Mouse (Mus musculus) forebrain, postnatal 0 days (tissue): ENCODE results near the gene Setd1b. TPM values are rescaled to one million over a fixed set of nuclear protein-coding genes. Genes with fewer than 3 reads are reported as not detected.
A peak's percentile ranks its signal among the peaks of the same experiment; 100 is the strongest.

Source experiments
- ATAC-seq: fragments of 200-750 bp; cut with Nextera tagmentation; 2 replicates; pipeline ENCODE4 v1.8.0; 2017; ENCODE audit warnings: mild to moderate bottlenecking, moderate library complexity
- DNase-seq: peaks from one replicate; pipeline ENCODE4 v3.0.0-alpha.2; 2015
- H3K27ac ChIP-seq: fragments of 300-500 bp; sonication (generic); 2 replicates; pipeline ENCODE4 v1.5.1; 2014; ENCODE audit warnings: low read depth, mild to moderate bottlenecking, antibody characterized with exemption, low read length, moderate library complexity, mixed read lengths
- H3K27me3 ChIP-seq: fragments of 300-500 bp; sonication (generic); 2 replicates; pipeline ENCODE4 v1.6.1; 2014; ENCODE audit warnings: mild to moderate bottlenecking, low read length, mixed read lengths; ENCODE audit not compliant: insufficient read depth
- H3K36me3 ChIP-seq: fragments of 300-500 bp; sonication (generic); 2 replicates; pipeline ENCODE4 v1.6.1; 2014; ENCODE audit warnings: mild to moderate bottlenecking, moderate library complexity; ENCODE audit not compliant: insufficient read depth
- H3K4me1 ChIP-seq: fragments of 300-500 bp; sonication (generic); 2 replicates; pipeline ENCODE4 v1.6.1; 2014; ENCODE audit warnings: antibody characterized with exemption; ENCODE audit not compliant: insufficient read depth
- H3K4me2 ChIP-seq: fragments of 300-500 bp; sonication (generic); 2 replicates; pipeline ENCODE4 v1.6.1; 2014; ENCODE audit warnings: low read depth, mild to moderate bottlenecking, moderate library complexity
- H3K4me3 ChIP-seq: fragments of 300-500 bp; sonication (generic); 2 replicates; pipeline ENCODE4 v1.5.1; 2014; ENCODE audit warnings: low read depth, low read length, mixed read lengths
- H3K9ac ChIP-seq: fragments of 300-500 bp; sonication (generic); 2 replicates; pipeline ENCODE4 v1.6.1; 2014; ENCODE audit warnings: mild to moderate bottlenecking
- H3K9me3 ChIP-seq: fragments of 300-500 bp; sonication (generic); 2 replicates; pipeline ENCODE4 v1.6.1; 2016; ENCODE audit warnings: low read length
- CTCF ChIP-seq: sonication (generic); IDR thresholded peaks from 2 replicates; pipeline ENCODE4 v1.5.1; 2016; ENCODE audit warnings: antibody characterized with exemption, control low read depth, low read depth
- WGBS: fragments of 180-500 bp; shearing (Covaris S2); extraction: QIAGEN DNeasy Blood & Tissue Kit; methylation state at CpG from one replicate; pipeline ENCODE4 v1.1.7; 2014; 5-methylcytosine and 5-hydroxymethylcytosine counted together
- polyA plus RNA-seq: library from polyadenylated mRNA; unstranded; fragments of >200 nt; fragmentation: Nextera tagmentation; extraction: Ambion mirVana; gene quantifications from 2 replicates; pipeline ENCODE4 v1.2.1, GENCODE M21; 2015
- total RNA-seq: library from RNA; depleted of rRNA; stranded (reverse); fragments of >200 nt; gene quantifications from 2 replicates; pipeline ENCODE4 v1.2.3, GENCODE M21; 2014

Setd1b gene
- total and polyA plus RNA-seq, 2 experiments from 2014 or later: 5.6 to 7.6 TPM

- TF ChIP-seq CTCF: no peak
- Histone ChIP-seq H3K9ac (peak overlapping the region; percentile 100), H3K4me2 (peak overlapping the region; percentile 97), H3K4me3 (peak overlapping the region; percentile 85), H3K27me3 (no peaks in the 10 kb centered on the region), H3K27ac (peak overlapping the region; percentile 100), H3K4me1 (peaks cover 19% of the 10 kb centered on the region), H3K36me3 (no peaks in the 10 kb centered on the region), H3K9me3 (no peaks in the 10 kb centered on the region)
- peak; percentile 73 for ATAC-seq
- under 1% methylated on average over 31 of the region's 31 CpGs for WGBS
- peak; percentile 96 for DNase-seq
Observed at GRCm38 (mm10) chr5:123140694-123141554, 1.1 kb upstream of the Setd1b start.

- peak overlapping the region; percentile 100 for H3K27ac ChIP-seq
- H3K36me3 ChIP-seq: peaks cover 3% of the 10 kb centered on the region; the same call in 1 of the 2 replicates
- peak overlapping the region; percentile 97 for H3K4me2 ChIP-seq
- no peaks in the 10 kb centered on the region for H3K27me3 ChIP-seq
- H3K4me1 ChIP-seq: peaks cover 17% of the 10 kb centered on the region
- WGBS: 2% methylated on average over 27 of the region's 38 CpGs
- peak overlapping the region; percentile 85 for H3K4me3 ChIP-seq
- no peak for TF ChIP-seq CTCF
- H3K9me3 ChIP-seq: no peaks in the 10 kb centered on the region
- peak; percentile 77 for DNase-seq
- peak overlapping the region; percentile 100 for H3K9ac ChIP-seq
- peak; percentile 23; the same call in 1 of the 2 replicates for ATAC-seq
Observed at GRCm38 (mm10) chr5:123141555-123142160, 335 bp upstream of the Setd1b start.

- peak overlapping the region; percentile 97 for H3K4me2 ChIP-seq
- H3K4me3 ChIP-seq: peak overlapping the region; percentile 85
- H3K9me3 ChIP-seq: no peaks in the 10 kb centered on the region
- H3K27ac ChIP-seq: peak overlapping the region; percentile 100
- ATAC-seq: no peak
- DNase-seq: peak; percentile 71
- peaks cover 14% of the 10 kb centered on the region; the same call in 1 of the 2 replicates for H3K4me1 ChIP-seq
- peak overlapping the region; percentile 100 for H3K9ac ChIP-seq
- H3K27me3 ChIP-seq: no peaks in the 10 kb centered on the region
- no peak for TF ChIP-seq CTCF
- under 1% methylated on average over 24 of the region's 24 CpGs for WGBS
- peaks cover 20% of the 10 kb centered on the region for H3K36me3 ChIP-seq
Observed at GRCm38 (mm10) chr5:123143251-123143970, 1.4 kb downstream of the Setd1b start.

- no peak for TF ChIP-seq CTCF
- Histone ChIP-seq H3K9me3 (no peaks in the 10 kb centered on the region), H3K4me2 (peak overlapping the region; percentile 97), H3K9ac (peak overlapping the region; percentile 100), H3K27me3 (no peaks in the 10 kb centered on the region), H3K27ac (no peak overlapping the region; the same call in 1 of the 2 replicates), H3K4me1 (peaks cover 16% of the 10 kb centered on the region; the same call in 1 of the 2 replicates), H3K4me3 (peak overlapping the region; percentile 85), H3K36me3 (peaks cover 27% of the 10 kb centered on the region)
- WGBS: 4% methylated on average over 17 of the region's 17 CpGs
- no peak for DNase-seq
- ATAC-seq: no peak
Observed at GRCm38 (mm10) chr5:123143971-123144745, 2.2 kb downstream of the Setd1b start.

- H3K4me1 ChIP-seq: peaks cover 21% of the 10 kb centered on the region; the same call in 1 of the 2 replicates
- DNase-seq: no peak
- no peak overlapping the region for H3K27ac ChIP-seq
- no peak for ATAC-seq
- H3K9me3 ChIP-seq: no peaks in the 10 kb centered on the region
- H3K4me2 ChIP-seq: peak overlapping the region; percentile 97
- H3K9ac ChIP-seq: peak overlapping the region; percentile 100
- no peaks in the 10 kb centered on the region for H3K27me3 ChIP-seq
- TF ChIP-seq CTCF: no peak
- H3K4me3 ChIP-seq: peak overlapping the region; percentile 85
- WGBS: 40% methylated on average over 20 of the region's 20 CpGs
- H3K36me3 ChIP-seq: peaks cover 27% of the 10 kb centered on the region
Observed at GRCm38 (mm10) chr5:123144746-123145590, 3.0 kb downstream of the Setd1b start.

GRCm38 (mm10) chr5:123146357-123146756 is 4.4 kb downstream of the Setd1b start:
- Histone ChIP-seq H3K9ac (no peak overlapping the region), H3K27me3 (no peaks in the 10 kb centered on the region), H3K27ac (no peak overlapping the region), H3K4me3 (no peak overlapping the region), H3K4me1 (peaks cover 33% of the 10 kb centered on the region), H3K4me2 (no peak overlapping the region), H3K36me3 (peaks cover 27% of the 10 kb centered on the region), H3K9me3 (no peaks in the 10 kb centered on the region)
- no peak for TF ChIP-seq CTCF
- 88% methylated on average over 11 of the region's 11 CpGs for WGBS
- ATAC-seq (no peak), DNase-seq (no peak)
